Mouse (Mus musculus) forebrain, embryonic 13.5 days (tissue): ENCODE measurements around the gene Fignl2. TPM values are rescaled to one million over a fixed set of nuclear protein-coding genes. Genes with fewer than 3 reads are reported as not detected.

ENCODE experiments used
- ATAC-seq: fragments of 200-750 bp; cut with Nextera tagmentation; 2 replicates; pipeline ENCODE4 v1.8.0; 2017
- H3K27ac ChIP-seq: fragments of 300-500 bp; sonication (generic); 2 replicates; pipeline ENCODE4 v1.5.1; 2015; ENCODE audit warnings: inconsistent platforms, mild to moderate bottlenecking, moderate library complexity
- H3K27me3 ChIP-seq: fragments of 300-500 bp; sonication (generic); 2 replicates; pipeline ENCODE4 v1.6.1; 2015; ENCODE audit warnings: mild to moderate bottlenecking, inconsistent platforms
- H3K36me3 ChIP-seq: fragments of 300-500 bp; sonication (generic); 2 replicates; pipeline ENCODE4 v1.6.1; 2015; ENCODE audit warnings: mild to moderate bottlenecking, inconsistent platforms; ENCODE audit not compliant: poor library complexity, severe bottlenecking
- H3K4me1 ChIP-seq: fragments of 300-500 bp; sonication (generic); 2 replicates; pipeline ENCODE4 v1.6.1; 2015; ENCODE audit warnings: inconsistent platforms
- H3K4me2 ChIP-seq: fragments of 300-500 bp; sonication (generic); 2 replicates; pipeline ENCODE4 v1.6.1; 2015; ENCODE audit warnings: inconsistent platforms, mild to moderate bottlenecking, moderate library complexity
- H3K4me3 ChIP-seq: fragments of 300-500 bp; sonication (generic); 2 replicates; pipeline ENCODE4 v1.5.1; 2015; ENCODE audit warnings: mild to moderate bottlenecking, inconsistent platforms
- H3K9ac ChIP-seq: fragments of 300-500 bp; sonication (generic); 2 replicates; pipeline ENCODE4 v1.6.1; 2015; ENCODE audit warnings: mild to moderate bottlenecking, inconsistent platforms
- H3K9me3 ChIP-seq: fragments of 300-500 bp; sonication (generic); replicated peaks from 2 replicates; pipeline ENCODE4 v1.6.1; 2016; ENCODE audit warnings: inconsistent platforms
- WGBS: fragments of 180-500 bp; shearing (Covaris S2); methylation state at CpG from one replicate; pipeline ENCODE4 v1.1.7; 2015; 5-methylcytosine and 5-hydroxymethylcytosine counted together
- polyA plus RNA-seq: library from polyadenylated mRNA; unstranded; fragments of >200 nt; fragmentation: Nextera tagmentation; extraction: Ambion mirVana; gene quantifications from 2 replicates; pipeline ENCODE4 v1.2.1, GENCODE M21; 2015

Gene Fignl2
- polyA plus RNA-seq, 1 experiment from 2014 or later = not detected

DNA sequence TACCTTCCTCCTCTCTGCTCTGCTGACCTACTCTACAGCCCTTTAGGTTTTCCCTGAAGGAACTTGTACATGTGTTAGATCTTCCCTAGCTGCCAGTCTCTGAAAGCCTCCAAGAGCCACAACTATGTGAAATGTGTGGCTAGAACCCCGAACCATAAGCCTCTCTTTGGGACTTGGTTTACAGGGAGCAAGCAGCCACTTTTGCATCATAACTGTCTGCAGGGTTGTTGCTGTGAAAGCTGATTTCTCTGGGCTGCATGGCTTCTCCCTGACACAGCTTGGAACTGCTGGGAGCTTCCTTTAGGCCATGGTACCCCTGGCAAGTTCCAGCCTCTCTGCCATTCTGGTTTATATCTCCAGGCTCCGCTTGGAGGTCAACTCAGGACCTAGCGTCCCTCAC is 75.9 kb downstream of the Fignl2 start:
- H3K9me3 ChIP-seq = no peaks in the 10 kb centered on the region
- 95% methylated on average over 3 of the region's 3 CpGs for WGBS

DNA sequence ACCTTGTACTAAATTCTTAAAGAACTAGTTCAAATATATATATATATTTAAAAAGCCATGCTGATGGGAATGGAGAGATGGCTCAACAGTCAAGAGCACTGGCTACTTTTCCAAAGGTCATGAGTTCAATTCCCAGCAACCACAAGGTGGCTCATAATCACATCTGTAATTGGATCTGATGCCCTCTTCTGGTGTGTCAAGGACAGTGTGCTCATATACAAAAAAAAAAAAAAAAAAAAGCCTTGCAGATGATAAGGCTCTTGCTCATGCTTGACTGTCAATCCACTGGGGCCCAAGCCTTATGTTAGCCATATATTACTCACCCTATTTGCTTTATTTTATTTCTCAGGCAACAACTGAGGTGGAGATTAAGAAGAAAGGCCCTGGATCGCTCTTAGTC is 76.7 kb downstream of the Fignl2 start:
- no peak overlapping the region for H3K9ac ChIP-seq
- no peak overlapping the region for H3K4me2 ChIP-seq
- 97% methylated on average over 1 of the region's 1 CpGs for WGBS
- no peak for ATAC-seq
- H3K4me3 ChIP-seq = no peak overlapping the region
- no peaks in the 10 kb centered on the region for H3K9me3 ChIP-seq
- no peaks in the 10 kb centered on the region for H3K27me3 ChIP-seq
- peaks cover 9% of the 10 kb centered on the region; the same call in 1 of the 2 replicates for H3K4me1 ChIP-seq
- no peak overlapping the region for H3K27ac ChIP-seq
- H3K36me3 ChIP-seq = peaks cover 8% of the 10 kb centered on the region

More for the DNA sequence above, 75.9 kb downstream of the Fignl2 start:
- peaks cover 8% of the 10 kb centered on the region for H3K36me3 ChIP-seq
- no peak overlapping the region for H3K9ac ChIP-seq
- H3K4me3 ChIP-seq = no peak overlapping the region
- peaks cover 15% of the 10 kb centered on the region; the same call in 1 of the 2 replicates for H3K4me1 ChIP-seq
- no peak overlapping the region for H3K4me2 ChIP-seq
- no peak overlapping the region for H3K27ac ChIP-seq
- no peaks in the 10 kb centered on the region for H3K27me3 ChIP-seq
- no peak for ATAC-seq

Other genes starting within 250 kb of the Fignl2 start
- gene Scn8a, start 208.7 kb downstream of the Fignl2 start, polyA plus RNA-seq = 13.3 and 17.1 TPM in 2 replicates
- gene Gm47841, start 31.2 kb downstream of the Fignl2 start, polyA plus RNA-seq = not detected in 2 replicates
- gene Ankrd33, start 37.2 kb upstream of the Fignl2 start, polyA plus RNA-seq = not detected in 2 replicates
- gene Acvrl1, start 50.0 kb upstream of the Fignl2 start, polyA plus RNA-seq = 5.0 and 5.3 TPM in 2 replicates
- gene Acvr1b, start 95.5 kb upstream of the Fignl2 start, polyA plus RNA-seq = 14.3 and 15.8 TPM in 2 replicates
- 1.3 and 1.5 TPM in 2 replicates for gene Grasp, start 145.6 kb upstream of the Fignl2 start, polyA plus RNA-seq
- 2.4 and 2.9 TPM in 2 replicates for gene Nr4a1, start 175.7 kb upstream of the Fignl2 start, polyA plus RNA-seq
- gene Atg101, start 205.7 kb upstream of the Fignl2 start, polyA plus RNA-seq = 81.6 and 85.1 TPM in 2 replicates
- 0.23 and 0.25 TPM in 2 replicates for gene 6030408B16Rik, start 214.6 kb upstream of the Fignl2 start, polyA plus RNA-seq